Mouse (Mus musculus): ENCODE measurements around the gene Flt1. TPM values are rescaled to one million over a fixed set of nuclear protein-coding genes. Genes with fewer than 3 reads are reported as not detected.
A peak's percentile ranks its signal among the peaks of the same experiment; 100 is the strongest.

Flt1 gene
- polyA plus RNA-seq, 1 experiment = 2.9 TPM

DNA sequence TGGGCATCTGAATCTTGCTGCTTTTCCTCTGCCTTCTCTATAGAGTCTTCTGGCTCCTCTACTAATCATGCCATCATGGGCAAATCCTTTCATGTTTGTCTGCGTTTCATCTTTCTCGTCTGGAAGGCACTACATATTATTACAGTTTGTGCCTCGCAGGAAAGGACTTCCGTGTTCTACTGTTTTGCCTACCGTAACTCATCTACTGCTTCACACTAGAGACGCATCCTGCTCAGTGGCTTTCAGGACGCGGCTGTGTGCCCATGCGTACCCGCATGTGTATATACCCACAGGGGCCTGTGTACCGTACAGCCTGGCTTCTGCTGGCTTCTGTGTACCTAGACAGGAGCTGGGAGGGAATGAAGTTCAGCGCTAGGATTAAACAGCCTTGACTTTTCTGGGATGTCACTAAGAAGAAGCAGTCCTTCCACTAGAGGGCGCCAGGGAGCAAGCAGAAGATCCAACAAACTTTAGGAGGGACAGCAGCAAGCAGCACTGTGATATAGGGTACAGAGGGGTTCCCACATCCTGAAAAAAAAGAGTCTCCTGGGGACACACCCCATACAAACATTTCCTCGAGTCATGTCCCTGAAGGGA, 142.0 kb downstream of the Flt1 start:
- Histone ChIP-seq H3K27me3 (ENCODE audit: control insufficient read depth, insufficient read depth, low read length) (no peaks in the 10 kb centered on the region), H3K36me3 (ENCODE audit: control insufficient read depth, insufficient read depth, low read length) (no peaks in the 10 kb centered on the region), H3K4me1 (ENCODE audit: control insufficient read depth, insufficient read depth, insufficient read length) (no peaks in the 10 kb centered on the region), H3K27ac (ENCODE audit: insufficient read depth, low read length) (no peak overlapping the region), H3K4me3 (ENCODE audit: extremely low read depth, insufficient read depth, insufficient read length) (no peak overlapping the region; the same call in 1 of the 2 replicates)
- TF ChIP-seq CTCF (IDR thresholded peaks at IDR 0.05; ENCODE audit: extremely low read depth, insufficient read depth, insufficient read length, insufficient replicate concordance) = peak; percentile 65; the same call in 1 of the 2 replicates
- no peak for TF ChIP-seq POLR2A (IDR thresholded peaks at IDR 0.05; ENCODE audit: low read depth, low read length)
- peak; percentile 22 to 63 for DNase-seq (ENCODE audit: low read depth in 1 of 2, low spot score in 2 of 2)
- 17% methylated on average over 14 of the region's 14 CpGs for WGBS

DNA sequence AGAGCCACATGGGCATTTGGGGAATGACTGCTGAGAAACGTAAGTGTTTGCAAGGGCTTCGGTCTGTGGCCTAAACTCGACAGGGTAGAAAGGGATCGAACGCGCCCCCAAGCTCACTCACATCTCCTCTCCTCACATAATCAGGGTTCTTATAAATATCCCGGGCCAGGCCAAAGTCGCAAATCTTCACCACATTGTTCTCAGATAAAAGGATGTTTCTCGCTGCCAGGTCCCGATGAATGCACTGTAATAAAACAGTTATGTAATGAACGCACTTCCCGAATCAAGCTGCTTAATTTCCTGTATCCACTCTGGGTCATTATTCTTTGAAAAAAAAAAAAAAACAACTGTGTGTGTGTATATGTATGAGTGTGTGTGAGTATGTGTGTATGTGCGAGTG, 145.6 kb downstream of the Flt1 start:
- no peak overlapping the region for H3K4me3 ChIP-seq (ENCODE audit: extremely low read depth, insufficient read depth, insufficient read length)
- TF ChIP-seq CTCF (IDR thresholded peaks at IDR 0.05; ENCODE audit: extremely low read depth, insufficient read depth, insufficient read length, insufficient replicate concordance) (no peak), POLR2A (IDR thresholded peaks at IDR 0.05; ENCODE audit: low read depth, low read length) (no peak)
- no peaks in the 10 kb centered on the region for H3K36me3 ChIP-seq (ENCODE audit: control insufficient read depth, insufficient read depth, low read length)
- no peaks in the 10 kb centered on the region for H3K4me1 ChIP-seq (ENCODE audit: control insufficient read depth, insufficient read depth, insufficient read length)
- no peaks in the 10 kb centered on the region for H3K27me3 ChIP-seq (ENCODE audit: control insufficient read depth, insufficient read depth, low read length)
- H3K27ac ChIP-seq (ENCODE audit: insufficient read depth, low read length) = no peak overlapping the region
- no peak for DNase-seq (ENCODE audit: low read depth in 1 of 2, low spot score in 2 of 2)
- WGBS = 83% methylated on average over 13 of the region's 13 CpGs

DNA sequence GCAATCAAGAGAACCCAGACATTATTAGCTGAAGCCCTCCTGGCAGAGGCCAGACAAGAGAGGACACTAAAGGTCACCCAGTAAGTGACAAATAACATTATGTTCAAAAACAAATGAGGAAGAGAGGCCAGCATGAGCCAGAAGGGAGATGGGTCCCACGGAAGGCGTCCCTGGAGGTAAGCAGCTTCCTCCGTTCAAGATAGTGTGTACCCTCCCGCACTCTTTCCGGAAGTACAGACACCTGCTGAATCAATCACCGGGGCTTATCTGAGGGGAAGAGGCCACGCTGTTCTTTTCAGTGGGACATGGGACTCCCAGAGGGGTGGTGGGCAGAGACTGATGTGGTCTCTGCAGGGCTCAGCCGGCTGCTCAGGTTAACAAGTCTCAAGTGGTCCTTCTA, 146.1 kb downstream of the Flt1 start:
- TF ChIP-seq CTCF (IDR thresholded peaks at IDR 0.05; ENCODE audit: extremely low read depth, insufficient read depth, insufficient read length, insufficient replicate concordance) (no peak), POLR2A (IDR thresholded peaks at IDR 0.05; ENCODE audit: low read depth, low read length) (no peak)
- no peak for DNase-seq (ENCODE audit: low read depth in 1 of 2, low spot score in 2 of 2)
- Histone ChIP-seq H3K27me3 (ENCODE audit: control insufficient read depth, insufficient read depth, low read length) (no peaks in the 10 kb centered on the region), H3K36me3 (ENCODE audit: control insufficient read depth, insufficient read depth, low read length) (no peaks in the 10 kb centered on the region), H3K27ac (ENCODE audit: insufficient read depth, low read length) (no peak overlapping the region), H3K4me1 (ENCODE audit: control insufficient read depth, insufficient read depth, insufficient read length) (no peaks in the 10 kb centered on the region), H3K4me3 (ENCODE audit: extremely low read depth, insufficient read depth, insufficient read length) (no peak overlapping the region)
- WGBS = 88% methylated on average over 8 of the region's 8 CpGs

DNA sequence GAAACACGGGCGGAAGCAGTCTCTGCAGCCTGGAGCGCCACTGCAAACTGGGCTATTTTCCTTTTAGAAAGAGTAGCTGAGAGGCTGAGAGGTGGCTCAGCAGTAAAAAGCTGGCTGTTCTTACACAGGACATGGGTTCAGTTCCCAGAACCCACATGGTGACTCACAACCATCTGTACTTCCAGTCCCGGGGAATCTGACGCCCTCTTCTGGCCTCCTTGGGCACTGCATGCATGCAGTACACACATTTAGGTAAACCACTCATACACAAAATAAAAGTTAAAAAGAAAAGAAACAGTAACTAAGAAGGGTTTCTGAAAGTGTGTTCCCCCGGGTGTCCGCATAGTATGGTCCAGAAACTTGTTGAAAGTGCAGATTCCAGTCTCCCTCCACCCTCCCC, 146.7 kb downstream of the Flt1 start:
- H3K27me3 ChIP-seq (ENCODE audit: control insufficient read depth, insufficient read depth, low read length) = no peaks in the 10 kb centered on the region
- no peak overlapping the region for H3K27ac ChIP-seq (ENCODE audit: insufficient read depth, low read length)
- H3K36me3 ChIP-seq (ENCODE audit: control insufficient read depth, insufficient read depth, low read length) = no peaks in the 10 kb centered on the region
- TF ChIP-seq CTCF (IDR thresholded peaks at IDR 0.05; ENCODE audit: extremely low read depth, insufficient read depth, insufficient read length, insufficient replicate concordance) = no peak
- no peak for TF ChIP-seq POLR2A (IDR thresholded peaks at IDR 0.05; ENCODE audit: low read depth, low read length)
- 87% methylated on average over 7 of the region's 7 CpGs for WGBS
- no peaks in the 10 kb centered on the region for H3K4me1 ChIP-seq (ENCODE audit: control insufficient read depth, insufficient read depth, insufficient read length)
- H3K4me3 ChIP-seq (ENCODE audit: extremely low read depth, insufficient read depth, insufficient read length) = no peak overlapping the region
- DNase-seq (ENCODE audit: low read depth in 1 of 2, low spot score in 2 of 2) = no peak

DNA sequence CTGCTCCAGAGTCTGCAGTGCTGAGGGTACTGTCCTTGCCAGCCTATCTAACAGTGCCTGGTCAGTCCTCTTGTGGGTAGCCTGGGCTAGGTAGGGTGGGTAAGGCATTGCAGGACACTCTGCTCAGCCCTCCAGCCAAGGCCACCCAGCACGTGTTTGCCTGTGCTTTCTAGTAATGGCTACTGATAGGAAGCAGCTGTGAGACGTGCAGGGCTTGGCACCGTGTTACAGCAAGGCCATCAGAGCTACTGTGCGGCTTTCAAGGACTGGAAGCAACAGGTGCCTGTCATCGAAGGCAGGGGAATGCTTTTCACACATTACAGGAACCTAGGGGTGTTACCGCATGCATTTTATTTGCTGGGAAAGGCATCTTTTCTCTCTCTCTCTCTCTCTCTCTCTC, 148.8 kb downstream of the Flt1 start:
- no peak for TF ChIP-seq CTCF (IDR thresholded peaks at IDR 0.05; ENCODE audit: extremely low read depth, insufficient read depth, insufficient read length, insufficient replicate concordance)
- TF ChIP-seq POLR2A (IDR thresholded peaks at IDR 0.05; ENCODE audit: low read depth, low read length) = no peak
- no peaks in the 10 kb centered on the region for H3K27me3 ChIP-seq (ENCODE audit: control insufficient read depth, insufficient read depth, low read length)
- H3K36me3 ChIP-seq (ENCODE audit: control insufficient read depth, insufficient read depth, low read length) = no peaks in the 10 kb centered on the region
- H3K4me3 ChIP-seq (ENCODE audit: extremely low read depth, insufficient read depth, insufficient read length) = no peak overlapping the region
- WGBS = 75% methylated on average over 6 of the region's 6 CpGs
- H3K4me1 ChIP-seq (ENCODE audit: control insufficient read depth, insufficient read depth, insufficient read length) = no peaks in the 10 kb centered on the region
- no peak overlapping the region for H3K27ac ChIP-seq (ENCODE audit: insufficient read depth, low read length)
- no peak for DNase-seq (ENCODE audit: low read depth in 1 of 2, low spot score in 2 of 2)

DNA sequence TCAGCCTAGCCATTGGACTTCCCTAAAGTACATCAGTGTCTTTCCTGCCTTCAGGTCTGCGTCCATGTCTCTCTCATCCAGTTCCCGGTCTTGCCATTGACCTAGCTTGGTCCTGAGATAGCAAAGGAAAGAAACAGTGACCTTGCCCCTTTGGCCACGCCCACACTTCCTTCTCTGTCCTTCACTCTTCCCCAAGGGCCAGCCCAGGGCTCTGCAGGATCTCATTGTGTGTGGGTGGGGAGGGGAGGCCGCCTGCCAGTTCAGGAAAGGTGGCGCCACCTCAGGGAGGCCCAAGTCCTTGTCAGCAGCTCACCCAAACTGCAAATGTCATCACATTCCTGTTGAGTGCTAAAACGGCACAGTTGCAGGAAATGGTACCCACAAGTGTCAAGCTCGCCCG, 151.3 kb downstream of the Flt1 start:
- H3K36me3 ChIP-seq (ENCODE audit: control insufficient read depth, insufficient read depth, low read length) = no peaks in the 10 kb centered on the region
- H3K4me3 ChIP-seq (ENCODE audit: extremely low read depth, insufficient read depth, insufficient read length) = no peak overlapping the region
- 25% methylated on average over 8 of the region's 8 CpGs for WGBS
- no peaks in the 10 kb centered on the region for H3K4me1 ChIP-seq (ENCODE audit: control insufficient read depth, insufficient read depth, insufficient read length)
- no peak for DNase-seq (ENCODE audit: low read depth in 1 of 2, low spot score in 2 of 2)
- no peak for TF ChIP-seq POLR2A (IDR thresholded peaks at IDR 0.05; ENCODE audit: low read depth, low read length)
- TF ChIP-seq CTCF (IDR thresholded peaks at IDR 0.05; ENCODE audit: extremely low read depth, insufficient read depth, insufficient read length, insufficient replicate concordance) = no peak
- no peaks in the 10 kb centered on the region for H3K27me3 ChIP-seq (ENCODE audit: control insufficient read depth, insufficient read depth, low read length)
- no peak overlapping the region for H3K27ac ChIP-seq (ENCODE audit: insufficient read depth, low read length)

DNA sequence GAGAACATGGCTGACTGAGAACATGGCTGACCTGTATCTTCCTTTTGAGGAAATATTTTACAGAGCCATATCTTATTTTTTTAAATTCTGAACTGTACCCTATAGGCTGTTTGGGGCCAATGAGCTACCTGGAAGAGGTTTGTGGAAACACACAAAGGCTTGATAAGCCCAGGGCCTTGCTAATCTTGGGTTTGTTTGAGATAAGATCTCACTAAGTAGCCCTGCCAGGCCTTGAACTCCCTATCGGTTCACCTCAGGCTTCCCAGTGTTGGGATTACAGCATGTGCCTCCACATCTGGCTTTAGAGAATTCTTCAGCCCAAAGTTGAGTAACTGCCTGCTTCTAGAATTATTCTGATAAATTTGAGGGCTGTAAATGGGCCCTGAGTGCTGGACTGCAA, 152.3 kb downstream of the Flt1 start:
- DNase-seq (ENCODE audit: low read depth in 1 of 2, low spot score in 2 of 2) = no peak
- no peak overlapping the region for H3K27ac ChIP-seq (ENCODE audit: insufficient read depth, low read length)
- no peak overlapping the region for H3K4me3 ChIP-seq (ENCODE audit: extremely low read depth, insufficient read depth, insufficient read length)
- H3K4me1 ChIP-seq (ENCODE audit: control insufficient read depth, insufficient read depth, insufficient read length) = no peaks in the 10 kb centered on the region
- TF ChIP-seq CTCF (IDR thresholded peaks at IDR 0.05; ENCODE audit: extremely low read depth, insufficient read depth, insufficient read length, insufficient replicate concordance) (no peak), POLR2A (IDR thresholded peaks at IDR 0.05; ENCODE audit: low read depth, low read length) (no peak)
- no peaks in the 10 kb centered on the region for H3K36me3 ChIP-seq (ENCODE audit: control insufficient read depth, insufficient read depth, low read length)
- no peaks in the 10 kb centered on the region for H3K27me3 ChIP-seq (ENCODE audit: control insufficient read depth, insufficient read depth, low read length)
- WGBS = 88% methylated on average over 1 of the region's 1 CpGs
